24 mouse cellular contexts compared by ENCODE assay signal in the genomic region with DNA sequence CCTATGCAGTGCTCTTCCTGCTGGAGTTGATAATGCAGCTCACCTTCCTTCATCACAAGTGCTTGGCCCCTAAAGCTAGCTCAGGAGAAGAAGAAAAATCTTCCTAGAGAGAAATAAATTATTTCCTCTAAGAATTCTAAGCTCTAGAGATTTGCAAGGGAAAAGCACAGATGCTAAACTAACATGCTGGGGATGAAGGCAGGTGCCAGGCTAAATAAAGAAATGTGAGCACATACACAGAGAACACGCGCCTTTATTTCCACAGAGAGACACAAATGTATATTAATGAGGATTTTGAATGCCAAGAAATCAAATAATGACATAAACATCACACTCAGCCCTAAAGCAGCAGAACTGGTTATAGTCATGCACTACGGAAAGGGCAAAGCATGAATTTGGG.
DNase-seq lines count a peak whose midpoint lies in the region; TF ChIP-seq lines count a peak whose summit lies in the region.
"Had no signal": no experiment of that assay in that cellular context is flagged by ENCODE, and none has a peak within 500 bp of the region (broad histone marks: within the 10 kb centered on the region; RNA-seq: fewer than 3 reads in every experiment).

No protein-coding gene starts in this region.

- intact Hi-C loops in left cerebral cortex, adult 2 months (cut with DNase I), result loop anchor here (5.0 kb wide), 1 partner anchor 232 kb away; the partner anchor contains the start of gene Mamld1
- intact Hi-C loops in left cerebral cortex, postnatal 4 days (cut with DNase I), result no loop called here

- H3K4me3 ChIP-seq in left cerebral cortex, adult 2 months, result no peak overlapping the region
- H3K4me3 ChIP-seq: erythroblast, embryonic 14.5 days; forebrain, embryonic 13.5 days; gastrocnemius, adult 2 months; hindbrain, embryonic 13.5 days; limb, embryonic 10.5 days; limb, embryonic 15.5 days; liver, embryonic 13.5 days had no signal

- DNase-seq in frontal cortex, adult 2 months (ENCODE audit: extremely low spot score in 1 of 2, low spot score in 1 of 2), result peak; percentile 3 to 20
- no peak for DNase-seq in frontal cortex, postnatal 25 days (ENCODE audit: low spot score in 2 of 2)
- no peak for DNase-seq in left cerebral cortex, adult 2 months (ENCODE audit: extremely low spot score in 1 of 2, low spot score in 2 of 2)
- no peak for DNase-seq in left cerebral cortex, postnatal 4 days
- DNase-seq in brain, adult 2 months (ENCODE audit: low read depth, low spot score), result peak; percentile 59
- DNase-seq in right cerebral cortex, postnatal 25 days, result peak; percentile 22
- no peak for DNase-seq in adrenal gland, postnatal 4 days (ENCODE audit: low spot score in 2 of 2)
- DNase-seq: adrenal gland, postnatal 14 days; cerebellum, postnatal 14 days; gastrocnemius, adult 2 months; gastrocnemius, postnatal 36 days; heart, postnatal 36 days; kidney, adult 8-10 months; kidney, postnatal 4 days; liver, embryonic 13.5 days; lung, adult 18-20 months; midbrain, embryonic 14.5 days; thymus, postnatal 4 days had no signal

- TF ChIP-seq CTCF in left cerebral cortex, adult 2 months (IDR thresholded peaks at IDR 0.05), result no peak

- peak overlapping the region; percentile 13; the same call in 1 of the 2 replicates for H3K27ac ChIP-seq in left cerebral cortex, adult 2 months
- H3K27ac ChIP-seq: forebrain, embryonic 13.5 days; gastrocnemius, adult 2 months; hindbrain, embryonic 13.5 days; kidney, postnatal 0 days; limb, embryonic 10.5 days; limb, embryonic 15.5 days; liver, embryonic 13.5 days had no signal

Comparison
In these comparisons a context has a peak if more than half of its experiments do, and no peak if none do; other contexts are left out.
1. DNase-seq: peak in frontal cortex, adult 2 months (2 of 2), brain, adult 2 months (single experiment) and right cerebral cortex, postnatal 25 days (single experiment); none in frontal cortex, postnatal 25 days (0 of 2), left cerebral cortex, adult 2 months (0 of 2), left cerebral cortex, postnatal 4 days (single experiment) and adrenal gland, postnatal 4 days (0 of 2).